Mouse (Mus musculus): ENCODE results near the gene Nnmt. TPM values are rescaled to one million over a fixed set of nuclear protein-coding genes. Genes with fewer than 3 reads are reported as not detected.
A peak's percentile ranks its signal among the peaks of the same experiment; 100 is the strongest.

Nnmt gene
- polyA plus RNA-seq, 1 experiment from 2014 or later, result 0.74 TPM

- no peaks in the 10 kb centered on the region for H3K9me3 ChIP-seq
- no peak overlapping the region for H3K27ac ChIP-seq (replicated peaks)
- H3K4me2 ChIP-seq (replicated peaks), result no peak overlapping the region
- 0 out of 2 replicates have a peak, but pooled peaks cover 3% of the 10 kb centered on the region for H3K27me3 ChIP-seq
- H3K9ac ChIP-seq (replicated peaks), result no peak overlapping the region
- H3K36me3 ChIP-seq, result no peaks in the 10 kb centered on the region
- H3K4me1 ChIP-seq, result no peaks in the 10 kb centered on the region
- no peak for ATAC-seq (replicated peaks)
- no peak overlapping the region for H3K4me3 ChIP-seq
- WGBS, result 74% methylated on average over 1 of the region's 1 CpGs
Observed at GRCm38 (mm10) chr9:48619268-48619667, 14.3 kb upstream of the Nnmt start.

GRCm38 (mm10) chr9:48618589-48618988 is 13.6 kb upstream of the Nnmt start:
- peak; percentile 57; the same call in 1 of the 2 replicates for ATAC-seq (replicated peaks)
- WGBS, result 29% methylated on average over 6 of the region's 6 CpGs
- no peak overlapping the region for H3K4me3 ChIP-seq
- H3K27me3 ChIP-seq, result 0 out of 2 replicates have a peak, but pooled peaks cover 3% of the 10 kb centered on the region
- no peak overlapping the region for H3K9ac ChIP-seq (replicated peaks)
- no peak overlapping the region for H3K27ac ChIP-seq (replicated peaks)
- H3K4me2 ChIP-seq (replicated peaks), result no peak overlapping the region
- H3K9me3 ChIP-seq, result no peaks in the 10 kb centered on the region
- no peaks in the 10 kb centered on the region for H3K4me1 ChIP-seq
- H3K36me3 ChIP-seq, result no peaks in the 10 kb centered on the region

GRCm38 (mm10) chr9:48618111-48618510 is 13.2 kb upstream of the Nnmt start:
- 82% methylated on average over 8 of the region's 8 CpGs for WGBS
- H3K4me3 ChIP-seq, result no peak overlapping the region
- no peak overlapping the region for H3K9ac ChIP-seq (replicated peaks)
- H3K9me3 ChIP-seq, result no peaks in the 10 kb centered on the region
- ATAC-seq (replicated peaks), result no peak
- H3K4me1 ChIP-seq, result no peaks in the 10 kb centered on the region
- H3K4me2 ChIP-seq (replicated peaks), result no peak overlapping the region
- no peak overlapping the region for H3K27ac ChIP-seq (replicated peaks)
- 0 out of 2 replicates have a peak, but pooled peaks cover 3% of the 10 kb centered on the region for H3K27me3 ChIP-seq
- H3K36me3 ChIP-seq, result no peaks in the 10 kb centered on the region

- Histone ChIP-seq H3K36me3 (no peaks in the 10 kb centered on the region), H3K9me3 (no peaks in the 10 kb centered on the region), H3K4me1 (no peaks in the 10 kb centered on the region), H3K9ac (replicated peaks) (no peak overlapping the region), H3K27ac (replicated peaks) (no peak overlapping the region), H3K27me3 (0 out of 2 replicates have a peak, but pooled peaks cover 3% of the 10 kb centered on the region), H3K4me2 (replicated peaks) (no peak overlapping the region), H3K4me3 (no peak overlapping the region)
- ATAC-seq (replicated peaks), result no peak
- WGBS, result 88% methylated on average over 3 of the region's 3 CpGs
Observed at GRCm38 (mm10) chr9:48617511-48618010, 12.6 kb upstream of the Nnmt start.

- H3K27ac ChIP-seq (replicated peaks), result no peak overlapping the region
- no peaks in the 10 kb centered on the region for H3K9me3 ChIP-seq
- H3K36me3 ChIP-seq, result no peaks in the 10 kb centered on the region
- H3K4me3 ChIP-seq, result no peak overlapping the region
- no peaks in the 10 kb centered on the region for H3K4me1 ChIP-seq
- H3K27me3 ChIP-seq, result no peaks in the 10 kb centered on the region
- H3K4me2 ChIP-seq (replicated peaks), result no peak overlapping the region
- ATAC-seq (replicated peaks), result no peak
- no peak overlapping the region for H3K9ac ChIP-seq (replicated peaks)
- WGBS, result 86% methylated on average over 4 of the region's 4 CpGs
Observed at GRCm38 (mm10) chr9:48613221-48613620, 8.3 kb upstream of the Nnmt start.

- Histone ChIP-seq H3K36me3 (no peaks in the 10 kb centered on the region), H3K4me1 (0 out of 2 replicates have a peak, but pooled peaks cover 1% of the 10 kb centered on the region), H3K9me3 (no peaks in the 10 kb centered on the region), H3K4me2 (replicated peaks) (no peak overlapping the region), H3K4me3 (no peak overlapping the region), H3K27ac (replicated peaks) (no peak overlapping the region), H3K27me3 (no peaks in the 10 kb centered on the region), H3K9ac (replicated peaks) (no peak overlapping the region)
- ATAC-seq (replicated peaks), result no peak
- WGBS, result 90% methylated on average over 5 of the region's 5 CpGs
Observed at GRCm38 (mm10) chr9:48612542-48612941, 7.6 kb upstream of the Nnmt start.

- H3K36me3 ChIP-seq, result no peaks in the 10 kb centered on the region
- ATAC-seq (replicated peaks), result no peak
Observed at GRCm38 (mm10) chr9:48611032-48611431, 6.1 kb upstream of the Nnmt start.

GRCm38 (mm10) chr9:48609734-48610133 is 4.8 kb upstream of the Nnmt start:
- ATAC-seq (replicated peaks), result no peak
- 76% methylated on average over 4 of the region's 4 CpGs for WGBS
- H3K9me3 ChIP-seq, result no peaks in the 10 kb centered on the region
- no peak overlapping the region for H3K9ac ChIP-seq (replicated peaks)
- no peaks in the 10 kb centered on the region for H3K27me3 ChIP-seq
- no peak overlapping the region for H3K27ac ChIP-seq (replicated peaks)
- 0 out of 2 replicates have a peak, but pooled peaks cover 3% of the 10 kb centered on the region for H3K4me1 ChIP-seq
- no peak overlapping the region for H3K4me3 ChIP-seq
- no peaks in the 10 kb centered on the region for H3K36me3 ChIP-seq
- no peak overlapping the region for H3K4me2 ChIP-seq (replicated peaks)

More at GRCm38 (mm10) chr9:48611032-48611431, 6.1 kb upstream of the Nnmt start:
- H3K27ac ChIP-seq (replicated peaks), result no peak overlapping the region
- H3K4me2 ChIP-seq (replicated peaks), result no peak overlapping the region
- no peaks in the 10 kb centered on the region for H3K9me3 ChIP-seq
- no peak overlapping the region for H3K4me3 ChIP-seq
- 52% methylated on average over 1 of the region's 1 CpGs for WGBS
- 0 out of 2 replicates have a peak, but pooled peaks cover 3% of the 10 kb centered on the region for H3K4me1 ChIP-seq
- no peaks in the 10 kb centered on the region for H3K27me3 ChIP-seq
- no peak overlapping the region for H3K9ac ChIP-seq (replicated peaks)

GRCm38 (mm10) chr9:48607417-48607816 is 2.5 kb upstream of the Nnmt start:
- Histone ChIP-seq H3K36me3 (no peaks in the 10 kb centered on the region), H3K27ac (replicated peaks) (no peak overlapping the region), H3K9ac (replicated peaks) (no peak overlapping the region), H3K4me3 (no peak overlapping the region), H3K27me3 (no peaks in the 10 kb centered on the region), H3K4me1 (0 out of 2 replicates have a peak, but pooled peaks cover 3% of the 10 kb centered on the region), H3K4me2 (replicated peaks) (no peak overlapping the region), H3K9me3 (no peaks in the 10 kb centered on the region)
- 25% methylated on average over 7 of the region's 7 CpGs for WGBS
- ATAC-seq (replicated peaks), result no peak

GRCm38 (mm10) chr9:48606171-48606570 is 1.2 kb upstream of the Nnmt start:
- no peak overlapping the region for H3K4me3 ChIP-seq
- no peaks in the 10 kb centered on the region for H3K27me3 ChIP-seq
- H3K9ac ChIP-seq (replicated peaks), result no peak overlapping the region
- H3K27ac ChIP-seq (replicated peaks), result no peak overlapping the region
- H3K4me2 ChIP-seq (replicated peaks), result no peak overlapping the region
- no peak for ATAC-seq (replicated peaks)
- H3K36me3 ChIP-seq, result no peaks in the 10 kb centered on the region
- 80% methylated on average over 7 of the region's 7 CpGs for WGBS
- no peaks in the 10 kb centered on the region for H3K9me3 ChIP-seq
- H3K4me1 ChIP-seq, result 0 out of 2 replicates have a peak, but pooled peaks cover 3% of the 10 kb centered on the region

GRCm38 (mm10) chr9:48605697-48606096 is 744 bp upstream of the Nnmt start:
- ATAC-seq (replicated peaks), result no peak
- H3K36me3 ChIP-seq, result no peaks in the 10 kb centered on the region
- no peak overlapping the region for H3K27ac ChIP-seq (replicated peaks)

GRCm38 (mm10) chr9:48604226-48604625 is 727 bp downstream of the Nnmt start:
- no peaks in the 10 kb centered on the region for H3K36me3 ChIP-seq
- ATAC-seq (replicated peaks), result no peak
- H3K9ac ChIP-seq (replicated peaks), result no peak overlapping the region
- H3K27me3 ChIP-seq, result no peaks in the 10 kb centered on the region
- 0 out of 2 replicates have a peak, but pooled peaks cover 3% of the 10 kb centered on the region for H3K4me1 ChIP-seq
- WGBS, result 38% methylated on average over 1 of the region's 1 CpGs
- H3K27ac ChIP-seq (replicated peaks), result no peak overlapping the region
- no peaks in the 10 kb centered on the region for H3K9me3 ChIP-seq
- H3K4me2 ChIP-seq (replicated peaks), result no peak overlapping the region
- no peak overlapping the region for H3K4me3 ChIP-seq

More at GRCm38 (mm10) chr9:48605697-48606096, 744 bp upstream of the Nnmt start:
- H3K4me2 ChIP-seq (replicated peaks), result no peak overlapping the region
- H3K9ac ChIP-seq (replicated peaks), result no peak overlapping the region
- no peaks in the 10 kb centered on the region for H3K9me3 ChIP-seq
- no peak overlapping the region for H3K4me3 ChIP-seq
- no peaks in the 10 kb centered on the region for H3K27me3 ChIP-seq
- WGBS, result 89% methylated on average over 5 of the region's 5 CpGs
- H3K4me1 ChIP-seq, result 0 out of 2 replicates have a peak, but pooled peaks cover 3% of the 10 kb centered on the region

- 73% methylated on average over 9 of the region's 9 CpGs for WGBS
- Histone ChIP-seq H3K36me3 (no peaks in the 10 kb centered on the region), H3K4me3 (no peak overlapping the region), H3K4me2 (replicated peaks) (no peak overlapping the region), H3K9me3 (no peaks in the 10 kb centered on the region), H3K4me1 (0 out of 2 replicates have a peak, but pooled peaks cover 3% of the 10 kb centered on the region), H3K27me3 (no peaks in the 10 kb centered on the region), H3K27ac (replicated peaks) (no peak overlapping the region), H3K9ac (replicated peaks) (no peak overlapping the region)
- ATAC-seq (replicated peaks), result no peak
Observed at GRCm38 (mm10) chr9:48600881-48601280, 4.1 kb downstream of the Nnmt start.
